Mouse (Mus musculus): ENCODE data around the gene Alk. TPM values are rescaled to one million over a fixed set of nuclear protein-coding genes. Genes with fewer than 3 reads are reported as not detected.

Alk gene
- total RNA-seq, 2 experiments from 2014 or later: not detected

GRCm38 (mm10) chr17:72158857-72159385, 445.5 kb downstream of the Alk start:
- intact Hi-C loops (cut with DNase I): no loop called here
- no peak for DNase-seq

GRCm38 (mm10) chr17:72157830-72158629, 446.4 kb downstream of the Alk start:
- intact Hi-C loops (cut with DNase I): no loop called here
- no peak for DNase-seq

GRCm38 (mm10) chr17:72153038-72153437, 451.4 kb downstream of the Alk start:
- no peak for DNase-seq
- intact Hi-C loops (cut with DNase I): no loop called here

GRCm38 (mm10) chr17:72144946-72145598, 459.4 kb downstream of the Alk start:
- no peak for DNase-seq

GRCm38 (mm10) chr17:72144461-72144860, 460.0 kb downstream of the Alk start:
- intact Hi-C loops (cut with DNase I): no loop called here
- DNase-seq: no peak

More at GRCm38 (mm10) chr17:72144946-72145598, 459.4 kb downstream of the Alk start:
- intact Hi-C loops (cut with DNase I): no loop called here

- DNase-seq: no peak
- intact Hi-C loops (cut with DNase I): no loop called here
Measured at GRCm38 (mm10) chr17:72132140-72132911, 472.1 kb downstream of the Alk start.

- no peak for DNase-seq
- intact Hi-C loops (cut with DNase I): no loop called here
Measured at GRCm38 (mm10) chr17:72121660-72122059, 482.8 kb downstream of the Alk start.

GRCm38 (mm10) chr17:72120278-72120677, 484.1 kb downstream of the Alk start:
- no peak for DNase-seq
- intact Hi-C loops (cut with DNase I): no loop called here

GRCm38 (mm10) chr17:72118376-72118775, 486.1 kb downstream of the Alk start:
- DNase-seq: no peak
- intact Hi-C loops (cut with DNase I): no loop called here

GRCm38 (mm10) chr17:72115271-72115944, 489.0 kb downstream of the Alk start:
- DNase-seq: no peak
- intact Hi-C loops (cut with DNase I): no loop called here

- intact Hi-C loops (cut with DNase I): no loop called here
- DNase-seq: no peak
Measured at GRCm38 (mm10) chr17:72112004-72112403, 492.4 kb downstream of the Alk start.

GRCm38 (mm10) chr17:72111528-72111927, 492.9 kb downstream of the Alk start:
- intact Hi-C loops (cut with DNase I): no loop called here

GRCm38 (mm10) chr17:72087261-72087703, 517.1 kb downstream of the Alk start:
- intact Hi-C loops (cut with DNase I): no loop called here
- no peak for DNase-seq

More at GRCm38 (mm10) chr17:72111528-72111927, 492.9 kb downstream of the Alk start:
- no peak for DNase-seq

- intact Hi-C loops (cut with DNase I): no loop called here
Measured at GRCm38 (mm10) chr17:72081396-72081795, 523.0 kb downstream of the Alk start.

GRCm38 (mm10) chr17:72076306-72076921, 528.0 kb downstream of the Alk start:
- DNase-seq: no peak
- intact Hi-C loops (cut with DNase I): no loop called here

More at GRCm38 (mm10) chr17:72081396-72081795, 523.0 kb downstream of the Alk start:
- no peak for DNase-seq

GRCm38 (mm10) chr17:72071871-72072270, 532.6 kb downstream of the Alk start:
- DNase-seq: no peak
- intact Hi-C loops (cut with DNase I): no loop called here

- DNase-seq: no peak
- intact Hi-C loops (cut with DNase I): no loop called here
Measured at GRCm38 (mm10) chr17:72068176-72068575, 536.3 kb downstream of the Alk start.

GRCm38 (mm10) chr17:72062978-72063377, 541.4 kb downstream of the Alk start:
- intact Hi-C loops (cut with DNase I): no loop called here
- no peak for DNase-seq

GRCm38 (mm10) chr17:72059312-72059711, 545.1 kb downstream of the Alk start:
- no peak for DNase-seq
- intact Hi-C loops (cut with DNase I): no loop called here

GRCm38 (mm10) chr17:72045671-72046070, 558.8 kb downstream of the Alk start:
- intact Hi-C loops (cut with DNase I): no loop called here

More at GRCm38 (mm10) chr17:72045671-72046070, 558.8 kb downstream of the Alk start:
- no peak for DNase-seq

Measured in heart, postnatal 36 days (tissue).